Mouse (Mus musculus) erythroblast, embryonic 14.5 days (primary cell): Measurements from ENCODE around the gene Arl6.

Experiments
- GATA1 ChIP-seq: IDR thresholded peaks from 2 replicates; pipeline ENCODE4 v1.6.1; 2012; ENCODE audit warnings: low read length, inconsistent platforms, mixed read lengths
- TAL1 ChIP-seq: IDR thresholded peaks from 3 replicates; pipeline ENCODE4 v1.6.1; 2012; ENCODE audit warnings: low read length, inconsistent platforms, mixed read lengths

- TF ChIP-seq TAL1 (no peak), GATA1 (no peak)
These were observed 69.4 kb downstream of the Arl6 start for GRCm38 (mm10) chr16:59569837-59570236.
